In genomic region chr16:49447356-49447755, GRCm38 (mm10) we compare ENCODE assay signal across 5 mouse cellular contexts.
DNase-seq lines count a peak whose midpoint lies in the region; TF ChIP-seq lines count a peak whose summit lies in the region.
"Not testable (repeated sequence)": the region's sequence is repeated elsewhere in the genome, so short reads cannot be mapped to it uniquely, and the experiment has no call there.

No protein-coding gene starts in this region.

- in situ Hi-C loops in ES-E14 (cut with MboI; ENCODE audit: low sequenced_read_pairs in 2 of 2, unreplicated experiment in 2 of 2) = not testable (repeated sequence)

- peak; percentile 21 for DNase-seq in ES-CJ7 (ENCODE audit: low read depth, low spot score)
- DNase-seq in ES-E14 (ENCODE audit: low read depth, low spot score) = peak; percentile 15
- peak; percentile 65 for DNase-seq in R1 (ENCODE audit: low read depth, low spot score)
- peak; percentile 59 for DNase-seq in ZHBTc4 (ENCODE audit: low read depth, low spot score)

- not testable (repeated sequence) for TF ChIP-seq CTCF in E14TG2a.4 (conservative IDR thresholded peaks at IDR 0.05; ENCODE audit: low read length)

- H3K4me3 ChIP-seq in E14TG2a.4 (replicated peaks; ENCODE audit: low read length) (0 out of 2 replicates have a peak overlapping the region, but pooled peaks have one; percentile 20), ES-E14 (ENCODE audit: insufficient read depth in 1 of 2, low read depth in 1 of 2, low read length in 2 of 2, poor library complexity in 1 of 2, severe bottlenecking in 1 of 2) (peak overlapping the region in 1 of 2 experiments; percentile 19; a peak in 1 of 4 replicates)

- H3K27ac ChIP-seq in ES-E14 (ENCODE audit: insufficient read depth, low read depth, low read length, poor library complexity, severe bottlenecking) = not testable (repeated sequence)

- H3K9ac ChIP-seq in ES-E14 (ENCODE audit: insufficient read depth, low read depth, low read length, poor library complexity, severe bottlenecking) = not testable (repeated sequence)

- not testable (repeated sequence) for H3K4me1 ChIP-seq in E14TG2a.4 (replicated peaks; ENCODE audit: low read depth, low read length); ES-E14 (ENCODE audit: control insufficient read depth in 2 of 2, insufficient read depth in 2 of 2, low read length in 2 of 2, poor library complexity in 1 of 2)

- not testable (repeated sequence) for H3K36me3 ChIP-seq in E14TG2a.4 (ENCODE audit: insufficient read depth, low read length); ES-E14 (ENCODE audit: control insufficient read depth, insufficient read depth, low read length, poor library complexity, severe bottlenecking)

- not testable (repeated sequence) for H3K27me3 ChIP-seq in E14TG2a.4 (ENCODE audit: insufficient read depth, low read length)

- H3K9me3 ChIP-seq in E14TG2a.4 (ENCODE audit: low read length); ES-E14 (ENCODE audit: control insufficient read depth, insufficient read depth, low read depth, low read length): not testable (repeated sequence)

Comparison
In these comparisons a context has a peak if more than half of its experiments do, and no peak if none do; other contexts are left out.
1. DNase-seq: peak in every context shown above with its lines; median percentile 65 in R1; 59 in ZHBTc4; 21 in ES-CJ7; 15 in ES-E14.